Mouse (Mus musculus) ES-E14 (cell line): ENCODE measurements around the gene Pde4d.

Experiments
- CHD2 ChIP-seq: IDR thresholded peaks from 2 replicates; pipeline ENCODE4 v1.6.1; 2014; ENCODE audit warnings: mild to moderate bottlenecking, low read depth, low read length, inconsistent platforms
- HCFC1 ChIP-seq: IDR thresholded peaks from 2 replicates; pipeline ENCODE4 v1.6.1; 2012; ENCODE audit warnings: low read length, inconsistent platforms, borderline replicate concordance; ENCODE audit not compliant: insufficient read depth
- ZNF384 ChIP-seq: IDR thresholded peaks from 2 replicates; pipeline ENCODE4 v1.6.1; 2012; ENCODE audit warnings: low read depth, low read length, inconsistent platforms

DNA sequence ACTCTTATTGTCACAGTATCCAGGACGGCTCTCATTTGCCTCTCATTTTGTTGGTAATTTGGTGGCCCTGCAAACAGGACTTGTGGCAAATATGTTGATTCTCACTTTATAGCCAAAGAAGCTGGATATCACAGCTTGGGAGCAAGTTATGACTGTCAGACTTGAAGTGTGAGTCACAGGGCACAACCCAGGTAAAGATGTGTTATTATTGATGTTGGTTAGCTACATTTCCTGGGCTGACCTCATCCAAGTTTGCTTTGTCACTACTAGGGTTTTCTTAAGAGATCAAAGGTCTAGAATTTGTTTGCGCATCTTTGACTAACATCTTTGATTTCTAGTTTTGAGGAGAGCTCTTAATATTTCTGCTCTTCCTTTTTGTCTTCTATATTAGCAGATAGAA, 1393.2 kb downstream of the Pde4d start:
- TF ChIP-seq HCFC1 (no peak), CHD2 (no peak), ZNF384 (no peak)
